ENCODE assay signal across 22 mouse cellular contexts in genomic region chr6:22378462-22378861, GRCm38 (mm10). TPM values are rescaled to one million over a fixed set of nuclear protein-coding genes. Genes with fewer than 3 reads are reported as not detected.
DNase-seq lines count a peak whose midpoint lies in the region; ATAC-seq and TF ChIP-seq lines count a peak whose summit lies in the region.
"Had no signal": no experiment of that assay in that cellular context is flagged by ENCODE, and none has a peak within 500 bp of the region (broad histone marks: within the 10 kb centered on the region; RNA-seq: fewer than 3 reads in every experiment).

No protein-coding gene starts in this region.

- DNase-seq in lung, postnatal 0 days (ENCODE audit: low spot score), result peak; percentile 35
- no peak for DNase-seq in lung, postnatal 10 days
- peak; percentile 62 for DNase-seq in Patski (ENCODE audit: low read depth, low spot score)
- no peak for DNase-seq in layer of hippocampus, postnatal 36 days
- no peak for DNase-seq in urinary bladder, postnatal 14 days (ENCODE audit: low spot score)
- no peak for DNase-seq in kidney, postnatal 25 days
- DNase-seq in kidney, adult 9 months, result no peak
- DNase-seq: cerebellum, adult 11-12 months; forebrain, postnatal 0 days; heart, postnatal 4 days; thymus, postnatal 36 days had no signal

- H3K27ac ChIP-seq in lung, postnatal 0 days (ENCODE audit: low read length), result no peak overlapping the region
- H3K27ac ChIP-seq in intestine, embryonic 15.5 days, result no peak overlapping the region
- H3K27ac ChIP-seq: embryonic facial prominence, embryonic 10.5 days; kidney, embryonic 15.5 days; left cerebral cortex, adult 2 months; limb, embryonic 10.5 days; liver, embryonic 12.5 days had no signal

- in situ Hi-C loops in Patski (cut with MboI; ENCODE audit: low pct_unique_long_range_greater_than_20kb), result no loop called here

- 28% methylated on average over 5 of the region's 5 CpGs for WGBS in lung, postnatal 0 days
- WGBS in intestine, embryonic 15.5 days, result 29% methylated on average over 5 of the region's 5 CpGs

- H3K9me3 ChIP-seq in lung, postnatal 0 days (ENCODE audit: low read length), result no peaks in the 10 kb centered on the region
- no peaks in the 10 kb centered on the region for H3K9me3 ChIP-seq in intestine, embryonic 15.5 days
- H3K9me3 ChIP-seq: embryonic facial prominence, embryonic 10.5 days; heart, embryonic 12.5 days; kidney, embryonic 15.5 days; limb, embryonic 10.5 days; liver, embryonic 12.5 days; megakaryocyte, embryonic 14.5 days had no signal

- CTCF ChIA-PET in Patski (lab: Charles Lee), result no interaction called here

- H3K4me3 ChIP-seq in lung, postnatal 0 days (ENCODE audit: low read depth, low read length), result no peak overlapping the region
- no peak overlapping the region for H3K4me3 ChIP-seq in intestine, embryonic 15.5 days (replicated peaks)
- H3K4me3 ChIP-seq: embryonic facial prominence, embryonic 10.5 days; erythroblast, embryonic 14.5 days; heart, embryonic 12.5 days; kidney, embryonic 15.5 days; left cerebral cortex, adult 2 months; limb, embryonic 10.5 days; liver, embryonic 12.5 days; megakaryocyte, embryonic 14.5 days had no signal

- TF ChIP-seq CTCF in lung, postnatal 0 days (IDR thresholded peaks at IDR 0.05), result no peak
- no peak for TF ChIP-seq CTCF in Patski (IDR thresholded peaks at IDR 0.05)

- H3K4me1 ChIP-seq in lung, postnatal 0 days (ENCODE audit: insufficient read depth, low read depth, low read length), result no peaks in the 10 kb centered on the region
- H3K4me1 ChIP-seq in intestine, embryonic 15.5 days (replicated peaks), result peaks cover 4% of the 10 kb centered on the region; the same call in 1 of the 2 replicates
- H3K4me1 ChIP-seq: embryonic facial prominence, embryonic 10.5 days; heart, embryonic 12.5 days; kidney, embryonic 15.5 days; limb, embryonic 10.5 days; liver, embryonic 12.5 days had no signal

- TF ChIP-seq EP300 in lung, postnatal 0 days (IDR thresholded peaks at IDR 0.05), result no peak

- ATAC-seq in lung, postnatal 0 days, result peak; percentile 46
- ATAC-seq in Patski, result peak; percentile 97
- ATAC-seq in intestine, embryonic 15.5 days, result peak; percentile 75
- ATAC-seq: forebrain, postnatal 0 days; hindbrain, embryonic 16.5 days; liver, embryonic 12.5 days; midbrain, embryonic 16.5 days had no signal

- no peaks in the 10 kb centered on the region for H3K27me3 ChIP-seq in lung, postnatal 0 days (replicated peaks; ENCODE audit: insufficient read depth, low read length)
- H3K27me3 ChIP-seq in Patski, result no peaks in the 10 kb centered on the region
- H3K27me3 ChIP-seq in intestine, embryonic 15.5 days (replicated peaks), result no peaks in the 10 kb centered on the region
- H3K27me3 ChIP-seq: heart, embryonic 12.5 days; kidney, embryonic 15.5 days; liver, embryonic 12.5 days; megakaryocyte, embryonic 14.5 days had no signal

- POLR2A ChIA-PET in Patski (lab: Charles Lee), result no interaction called here

- H3K4me2 ChIP-seq in lung, postnatal 0 days (replicated peaks; ENCODE audit: low read depth, low read length), result no peak overlapping the region
- no peak overlapping the region for H3K4me2 ChIP-seq in intestine, embryonic 15.5 days (replicated peaks)
- H3K4me2 ChIP-seq: heart, embryonic 12.5 days; kidney, embryonic 15.5 days; liver, embryonic 12.5 days had no signal

- no peak overlapping the region for H3K9ac ChIP-seq in lung, postnatal 0 days (replicated peaks; ENCODE audit: low read depth)
- H3K9ac ChIP-seq in intestine, embryonic 15.5 days, result no peak overlapping the region
- H3K9ac ChIP-seq: forebrain, postnatal 0 days; heart, embryonic 12.5 days; kidney, embryonic 15.5 days; liver, embryonic 12.5 days had no signal

- H3K36me3 ChIP-seq in lung, postnatal 0 days (ENCODE audit: insufficient read depth, low read length), result no peaks in the 10 kb centered on the region
- H3K36me3 ChIP-seq in intestine, embryonic 15.5 days, result no peaks in the 10 kb centered on the region
- H3K36me3 ChIP-seq: embryonic facial prominence, embryonic 10.5 days; heart, embryonic 12.5 days; kidney, embryonic 15.5 days; limb, embryonic 10.5 days; liver, embryonic 12.5 days had no signal

RNA-seq across cellular contexts. Expression of gene Fam3c, which starts 22.4 kb away (rescaled TPM):
- polyA plus RNA-seq in lung, postnatal 0 days (2015; fragmentation: Nextera tagmentation; extraction: Ambion mirVana), result 66.9 and 74.8 TPM in 2 replicates
- polyA plus RNA-seq in Patski (2021), result 62.1 TPM
- 45.8 and 48.1 TPM in 2 replicates for polyA plus RNA-seq in intestine, embryonic 15.5 days (2015; fragmentation: Nextera tagmentation; extraction: Ambion mirVana)
- total RNA-seq in layer of hippocampus, postnatal 36 days (2021), result 10 to 100 TPM; 59.9 to 65.1 TPM

Comparison
In these comparisons a context has a peak if more than half of its experiments do, and no peak if none do; other contexts are left out.
1. DNase-seq: peak in lung, postnatal 0 days (single experiment) and Patski (single experiment); none in lung, postnatal 10 days (single experiment), layer of hippocampus, postnatal 36 days (0 of 2), urinary bladder, postnatal 14 days (single experiment), kidney, postnatal 25 days (0 of 2) and kidney, adult 9 months (single experiment).
2. ATAC-seq: peak in every context shown above with its lines; median percentile 97 in Patski; 75 in intestine, embryonic 15.5 days; 46 in lung, postnatal 0 days.